Mouse (Mus musculus) heart, postnatal 0 days (tissue): ENCODE results near the gene Sap25.

Experiments
- CTCF ChIP-seq: IDR thresholded peaks from 2 replicates; pipeline ENCODE4 v1.5.1; 2016; ENCODE audit warnings: antibody characterized with exemption, control low read depth, low read depth
- EP300 ChIP-seq: IDR thresholded peaks from 2 replicates; pipeline ENCODE4 v1.6.1; 2016; ENCODE audit warnings: antibody characterized with exemption, low read depth

- TF ChIP-seq CTCF, result no peak
- TF ChIP-seq EP300, result no peak
Observed at GRCm38 (mm10) chr5:137691881-137692280, 50.7 kb downstream of the Sap25 start.
